Mouse (Mus musculus): ENCODE results near the gene Trim65.
"Not testable (repeated sequence)": the region's sequence is repeated elsewhere in the genome, so short reads cannot be mapped to it uniquely, and the experiment has no call there.

The Trim65 gene

DNA sequence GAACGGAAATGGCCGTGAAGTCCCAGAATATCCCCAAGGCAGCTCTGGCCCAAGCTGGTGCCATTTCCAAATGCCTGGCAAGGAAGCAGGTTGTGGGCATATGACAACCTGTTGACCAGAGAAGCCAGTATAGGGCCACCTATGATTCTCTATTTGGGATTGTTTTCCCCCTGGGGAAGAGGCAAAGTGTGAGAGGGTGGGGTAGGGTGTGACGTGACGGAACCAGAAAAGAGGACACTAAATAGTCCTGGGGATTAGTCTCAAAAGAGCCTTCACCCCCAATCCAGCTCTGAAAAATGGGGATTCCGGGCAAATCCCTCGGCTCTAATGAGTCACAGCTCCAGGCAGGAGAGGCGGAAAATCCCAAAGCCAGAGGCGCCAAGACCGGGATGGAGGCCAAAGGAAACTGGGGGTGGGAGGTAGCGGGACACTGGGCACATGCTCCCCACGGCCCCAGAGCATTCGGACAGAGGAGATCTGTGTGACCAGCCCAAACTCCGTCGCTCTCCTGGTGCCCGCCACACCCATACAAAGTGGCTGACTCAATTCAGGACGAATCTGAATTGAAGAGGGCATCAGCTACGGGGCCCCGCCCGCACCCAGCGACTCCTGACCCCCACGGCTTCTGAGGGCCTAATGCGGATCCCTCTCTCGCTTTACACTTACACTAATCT is 22.3 kb downstream of the Trim65 start:
- DNase-seq, result peak; percentile 65

DNA sequence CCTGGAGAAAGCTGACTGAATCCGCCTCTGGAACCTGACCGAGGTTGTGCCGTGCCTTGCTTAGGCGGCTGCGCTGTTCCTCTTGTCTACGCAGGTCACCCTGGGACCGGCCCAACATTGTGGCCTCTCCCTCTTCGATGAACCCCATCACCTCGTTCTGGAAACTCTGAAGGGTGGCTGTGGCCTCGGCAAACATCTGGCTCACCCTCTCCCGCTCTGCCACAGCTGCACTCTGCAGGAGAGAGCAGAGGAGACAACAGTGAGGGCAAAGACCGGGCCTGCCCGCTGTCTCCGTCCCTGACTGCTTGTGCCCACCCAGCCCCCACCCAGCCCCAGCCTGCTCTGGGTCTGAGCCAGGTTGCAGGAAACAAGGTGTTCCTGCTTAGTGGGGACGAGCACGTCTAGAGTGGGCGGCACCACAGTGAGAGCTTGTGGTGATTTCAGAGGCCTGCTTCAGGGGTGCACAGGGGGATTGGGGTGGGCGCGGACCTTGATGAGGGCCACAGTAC is 23.1 kb downstream of the Trim65 start:
- peak; percentile 59 for DNase-seq

DNA sequence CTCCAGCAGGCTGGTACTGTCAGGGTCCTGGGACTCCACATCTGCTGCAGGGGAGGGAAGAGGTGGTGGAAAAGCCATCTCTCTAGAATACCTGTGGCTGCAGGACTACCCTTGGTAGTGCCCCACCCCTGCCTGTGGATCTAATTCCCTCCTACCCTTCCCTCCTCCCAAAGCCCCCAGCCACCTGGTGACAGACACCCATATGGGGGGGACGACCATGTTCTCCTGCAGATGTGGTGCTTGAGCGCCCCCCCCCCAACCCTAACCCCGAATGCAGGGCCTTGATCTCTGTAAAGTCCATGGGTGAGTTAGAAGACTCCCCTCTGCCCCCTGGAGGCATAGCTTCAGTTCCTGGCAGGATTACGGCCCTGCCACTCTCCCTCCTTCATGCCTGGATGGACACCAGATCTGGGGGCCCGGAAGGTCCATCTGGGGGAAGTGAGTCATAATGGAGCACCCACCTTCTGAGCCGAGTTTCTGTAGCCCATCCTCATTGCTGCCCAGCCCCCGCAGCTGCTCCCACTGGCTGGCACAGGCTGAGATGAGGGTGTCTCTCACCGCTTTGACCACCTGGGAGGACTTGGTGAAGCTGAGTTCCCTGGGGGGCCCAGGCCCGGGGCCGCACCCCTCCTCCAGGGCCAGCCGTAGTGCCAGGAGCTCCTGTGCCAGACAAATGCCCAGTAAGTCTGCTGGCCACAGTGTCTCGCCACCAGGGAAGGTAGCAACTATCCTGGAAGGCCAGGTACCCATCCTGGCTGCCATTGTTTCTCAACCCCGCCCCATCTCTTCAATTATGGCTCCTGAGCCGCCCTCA is 23.8 kb downstream of the Trim65 start:
- DNase-seq, result peak; percentile 42

DNA sequence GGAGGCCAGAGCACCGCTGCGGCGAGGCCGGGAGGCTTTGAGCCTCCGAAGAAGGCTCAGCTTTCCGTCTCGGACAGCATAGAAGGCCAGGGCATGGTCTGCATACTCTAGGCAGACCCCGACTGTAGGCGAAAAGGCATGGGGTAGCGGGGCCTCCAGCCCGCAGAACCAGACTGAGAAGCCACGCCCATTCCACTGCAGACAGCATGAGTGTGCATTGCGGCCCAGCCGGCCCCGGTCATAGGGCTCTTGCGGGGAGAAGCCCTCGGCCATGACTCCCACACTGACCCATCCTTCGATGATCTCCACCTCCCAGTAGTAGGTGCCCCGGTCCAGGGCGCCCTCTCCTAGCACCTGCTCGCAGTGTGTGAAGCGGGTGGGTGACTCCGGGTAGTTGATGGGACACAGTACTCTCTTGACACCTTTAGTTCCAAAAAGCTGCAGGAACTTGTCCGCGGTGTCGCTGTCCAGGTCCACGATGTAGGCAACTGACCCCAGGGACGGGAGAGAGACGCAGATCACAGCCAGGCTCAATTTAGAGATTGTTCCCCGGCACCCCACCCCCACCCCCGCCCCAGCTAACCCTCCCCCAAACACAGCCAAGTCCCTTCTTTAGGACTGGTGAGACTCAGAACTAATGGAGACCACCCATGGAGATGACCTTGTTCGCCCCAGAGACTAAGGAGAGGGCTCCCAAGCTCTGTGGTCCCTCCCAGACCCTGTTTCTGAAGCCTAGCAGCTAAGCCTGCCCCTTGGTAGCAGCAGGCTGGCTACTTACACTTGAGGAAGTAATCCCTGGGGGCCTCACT is 24.6 kb downstream of the Trim65 start:
- DNase-seq, result no peak

DNA sequence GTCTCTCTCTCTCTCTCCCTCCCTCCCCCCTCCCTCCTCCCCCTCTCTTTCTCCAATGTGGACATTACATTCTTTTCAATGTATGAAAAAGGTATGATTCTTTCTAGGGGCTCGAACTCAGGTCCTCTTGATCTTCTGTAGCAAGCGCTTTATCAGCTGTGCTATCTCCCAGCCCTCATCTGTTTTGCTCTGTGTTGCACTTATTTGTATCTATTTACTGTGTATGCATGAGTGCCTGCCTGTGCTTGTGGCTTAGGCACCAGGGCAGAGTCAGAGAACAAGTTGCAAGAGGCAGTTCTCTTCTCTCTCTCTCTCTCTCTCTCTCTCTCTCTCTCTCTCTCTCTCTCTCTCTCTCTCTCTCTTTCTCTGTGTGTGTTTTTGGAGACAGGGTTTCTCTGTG is 25.9 kb downstream of the Trim65 start:
- DNase-seq, result no peak

DNA sequence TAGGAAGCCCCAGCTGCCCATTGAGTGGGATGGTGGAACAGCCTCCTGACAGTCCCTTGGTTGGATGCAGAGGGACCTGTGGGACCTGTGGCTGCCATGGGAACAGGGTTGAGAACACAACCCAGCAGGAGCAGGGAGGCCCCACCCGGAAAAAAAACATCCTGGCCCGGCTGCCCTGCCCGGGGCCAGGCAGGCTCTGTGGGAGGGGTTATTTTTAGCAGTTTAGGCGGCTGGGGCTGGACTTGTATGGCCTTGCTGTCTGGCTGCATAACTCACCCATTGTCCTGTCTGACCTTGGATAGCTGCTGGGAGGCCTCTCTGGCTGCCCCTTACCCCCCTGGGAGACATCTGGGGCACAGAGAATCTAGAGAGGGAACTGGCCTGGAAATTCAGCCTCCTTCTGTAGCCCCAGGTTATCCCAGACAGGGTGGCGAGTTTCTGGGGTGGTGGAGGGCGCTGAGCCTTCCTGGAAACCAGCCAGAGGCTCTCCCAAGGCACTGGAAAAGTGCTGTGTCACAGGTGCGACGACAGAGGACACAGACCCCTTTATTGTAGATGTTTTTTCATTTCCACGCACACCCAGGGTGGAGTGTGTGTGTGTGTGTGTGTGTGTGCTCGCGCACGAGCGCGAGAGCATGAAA is 26.8 kb downstream of the Trim65 start:
- peak; percentile 92 for DNase-seq

DNA sequence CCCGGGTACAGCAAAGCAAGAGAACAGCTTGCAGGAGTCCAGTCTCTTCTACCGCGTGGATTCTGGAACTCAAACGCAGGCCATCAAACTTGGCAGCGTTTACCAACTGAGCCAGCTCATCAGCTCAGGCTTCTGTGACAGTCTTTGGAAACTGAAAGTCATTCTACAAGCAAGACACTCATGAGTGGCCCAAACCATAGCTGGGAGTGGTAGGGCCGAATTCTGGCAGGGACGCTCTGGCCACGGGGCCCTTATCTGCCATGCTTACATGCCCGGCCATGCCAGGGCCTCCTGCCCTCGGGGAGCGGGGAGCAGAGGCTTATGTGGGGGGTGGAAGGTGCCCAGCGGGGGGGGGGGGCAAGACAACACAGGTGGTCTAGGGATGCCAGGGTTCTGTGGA is 27.4 kb downstream of the Trim65 start:
- peak; percentile 45 for DNase-seq

DNA sequence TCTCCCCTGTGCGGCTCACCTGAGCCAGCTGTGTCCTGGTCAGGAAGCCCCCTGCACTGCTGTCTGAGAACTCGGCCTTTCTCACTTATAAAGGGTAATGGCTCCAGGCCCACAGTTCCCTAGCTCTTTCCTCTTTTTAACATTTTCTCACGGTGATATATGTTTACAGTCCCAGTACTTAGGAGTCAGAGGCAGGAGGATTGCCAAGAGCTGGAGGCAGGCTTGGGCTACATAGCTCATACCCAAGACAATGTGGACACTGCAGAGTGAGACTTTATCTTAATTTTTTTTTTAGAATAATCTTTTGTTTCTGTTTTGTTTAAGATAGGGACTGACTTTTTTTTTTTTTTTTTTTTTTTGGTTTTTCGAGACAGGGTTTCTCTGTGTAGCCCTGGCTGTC is 28.5 kb downstream of the Trim65 start:
- no peak for DNase-seq

DNA sequence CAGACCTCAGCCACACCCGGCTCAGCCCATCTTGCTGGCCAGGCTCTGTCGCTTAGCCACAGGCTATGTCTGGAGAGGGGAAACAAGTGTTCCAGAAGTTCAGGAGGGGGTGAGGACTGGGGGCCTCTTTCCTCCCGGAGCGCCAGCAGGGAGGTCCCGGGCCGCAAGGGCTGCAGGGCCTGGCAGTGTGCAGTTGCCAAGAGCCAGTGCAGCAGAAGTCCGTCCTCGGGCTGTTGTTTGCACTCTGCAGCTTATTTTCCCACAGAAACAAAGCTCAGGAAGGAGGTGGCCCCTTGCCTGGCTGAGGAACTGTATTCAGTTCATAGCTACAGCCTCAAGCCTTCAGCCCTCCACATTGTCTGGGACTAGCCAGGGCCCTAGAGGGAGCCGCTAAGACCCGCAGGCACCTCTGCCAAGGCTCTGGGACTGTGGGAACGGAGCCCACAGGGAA is 29.0 kb downstream of the Trim65 start:
- peak; percentile 57 for DNase-seq

DNA sequence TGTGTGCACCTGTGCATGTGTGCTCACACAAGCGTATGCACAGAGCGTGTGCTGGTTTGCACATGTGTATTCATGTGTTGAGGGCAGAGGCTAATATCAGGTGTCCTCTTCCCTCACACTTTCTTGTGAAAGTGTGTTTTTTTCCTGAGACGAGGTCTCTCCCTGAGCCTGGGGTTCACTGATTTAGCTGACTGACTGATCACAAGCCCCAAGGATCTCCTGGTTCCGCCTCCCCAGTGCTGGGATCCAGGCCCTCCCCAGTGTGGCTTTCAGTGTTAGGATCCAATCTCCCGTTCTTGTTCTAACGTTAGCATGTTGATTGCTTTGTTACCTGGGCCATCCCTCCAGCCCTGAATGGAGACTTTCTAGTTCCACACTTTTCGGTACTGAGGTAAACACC is 30.1 kb downstream of the Trim65 start:
- no peak for DNase-seq

DNA sequence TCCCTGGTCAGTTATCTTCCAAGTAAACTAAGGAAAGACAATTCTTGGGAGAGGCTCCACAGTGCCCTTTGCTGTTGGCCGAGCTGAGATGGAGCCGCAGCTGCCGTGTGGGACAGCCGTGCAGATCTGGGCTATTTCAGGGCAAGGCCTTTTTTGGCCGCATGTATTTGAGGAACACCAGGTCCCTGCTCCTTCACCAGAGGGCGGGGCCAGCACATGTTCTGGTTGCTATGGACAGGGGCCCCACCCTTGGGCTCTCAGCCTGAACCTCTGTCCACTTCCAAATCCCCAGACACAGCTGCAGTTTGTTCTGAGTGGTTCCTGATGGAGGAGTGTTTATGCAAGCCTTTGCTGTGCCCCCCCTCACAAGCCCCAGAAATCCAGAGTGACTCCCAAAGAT is 30.5 kb downstream of the Trim65 start:
- DNase-seq, result peak; percentile 75

DNA sequence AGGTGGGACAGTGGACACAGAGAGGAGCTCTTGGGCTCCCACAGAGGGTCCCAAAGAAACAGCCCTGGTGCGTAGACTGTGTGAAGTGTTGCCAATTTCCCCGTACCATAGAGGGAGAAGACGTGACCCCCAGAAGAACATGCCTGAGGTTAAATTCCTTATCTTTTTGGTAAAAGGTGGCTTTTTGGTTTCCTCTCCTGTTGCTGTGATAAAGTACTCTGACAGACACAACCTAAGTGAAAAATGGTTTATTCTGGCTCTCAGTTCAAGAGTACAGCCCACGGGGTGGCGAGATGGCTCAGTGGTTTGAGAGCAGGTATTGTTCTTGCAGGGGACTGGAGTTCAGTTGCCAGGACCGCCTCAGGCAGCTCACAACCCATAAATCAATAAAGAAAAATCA is 31.5 kb downstream of the Trim65 start:
- no peak for DNase-seq

DNA sequence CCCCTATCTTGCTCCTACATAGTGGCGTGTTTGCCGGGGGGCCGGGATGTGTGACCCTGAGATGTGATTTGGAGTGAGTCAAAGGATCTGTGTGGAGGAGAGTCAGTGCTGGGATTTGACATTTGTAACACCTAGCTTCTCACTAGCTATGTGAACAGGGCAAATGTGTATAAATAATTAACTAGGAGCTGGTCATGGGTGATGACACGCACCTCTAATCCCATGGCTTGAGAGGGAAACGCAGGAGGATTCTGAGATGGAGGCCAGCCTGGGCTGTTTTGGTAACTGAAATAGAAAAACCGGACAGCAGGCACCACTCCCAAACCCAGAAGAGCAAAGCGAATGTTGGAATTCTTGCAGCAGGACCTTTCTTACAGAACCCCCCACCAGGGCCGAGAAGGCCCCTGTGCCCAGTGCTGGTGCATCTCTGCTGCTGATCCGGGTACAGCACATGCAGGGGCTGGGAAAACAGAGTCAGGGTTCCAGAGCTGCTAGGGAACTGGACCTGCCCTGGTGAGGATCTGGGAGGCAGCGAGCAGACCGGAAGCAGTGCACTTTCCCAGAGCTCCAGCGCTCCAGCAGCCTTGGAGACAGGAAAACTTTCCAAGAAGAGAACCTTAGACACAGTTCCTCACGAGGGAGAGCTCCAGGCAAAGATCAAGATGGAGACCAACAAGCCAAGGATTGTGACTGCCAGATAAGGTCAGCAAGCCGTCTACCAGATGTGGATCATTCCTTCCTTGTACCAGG is 32.0 kb downstream of the Trim65 start:
- peak; percentile 79 for DNase-seq

DNA sequence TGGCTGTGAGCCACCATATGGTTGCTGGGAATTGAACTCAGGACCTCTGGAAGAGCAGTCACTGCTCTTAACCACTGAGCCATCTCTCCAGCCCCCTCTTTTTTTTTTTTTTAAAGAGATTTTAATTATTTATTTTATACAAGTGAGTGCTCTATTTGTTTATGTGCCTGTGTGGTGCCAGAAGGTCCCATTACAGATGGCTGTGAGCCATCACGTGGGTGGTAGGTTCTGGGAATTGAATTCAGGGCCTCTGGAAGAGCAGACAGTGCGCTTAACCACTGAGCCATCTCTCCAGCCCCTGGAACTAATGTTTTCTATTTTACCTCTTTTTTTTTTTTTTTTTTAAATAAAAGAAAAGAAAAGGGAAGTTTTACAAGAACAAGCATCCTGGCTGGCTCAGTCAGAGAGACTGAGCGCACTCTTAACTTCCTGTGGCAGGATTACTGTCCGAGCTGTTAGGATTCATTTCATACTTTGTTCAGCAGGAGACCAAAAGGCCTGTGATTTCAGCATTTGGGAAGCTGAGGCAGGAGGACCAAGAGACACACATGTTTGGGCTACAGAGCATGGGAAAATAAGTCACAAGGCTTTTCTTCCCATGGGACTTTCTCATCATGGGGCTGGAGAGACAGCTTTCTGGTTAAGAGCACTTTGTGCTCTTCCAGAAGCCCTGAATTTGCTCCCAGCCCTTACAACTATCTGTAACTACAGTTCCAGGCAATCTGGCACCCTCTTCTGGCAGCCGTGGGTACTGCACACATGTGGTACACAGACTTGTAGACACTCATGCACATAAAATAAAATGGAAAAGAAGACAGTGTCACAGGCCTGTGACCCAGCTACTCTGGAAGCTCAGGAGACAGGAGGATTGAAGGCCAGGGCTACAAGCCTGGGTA is 34.5 kb downstream of the Trim65 start:
- no peak for DNase-seq

DNA sequence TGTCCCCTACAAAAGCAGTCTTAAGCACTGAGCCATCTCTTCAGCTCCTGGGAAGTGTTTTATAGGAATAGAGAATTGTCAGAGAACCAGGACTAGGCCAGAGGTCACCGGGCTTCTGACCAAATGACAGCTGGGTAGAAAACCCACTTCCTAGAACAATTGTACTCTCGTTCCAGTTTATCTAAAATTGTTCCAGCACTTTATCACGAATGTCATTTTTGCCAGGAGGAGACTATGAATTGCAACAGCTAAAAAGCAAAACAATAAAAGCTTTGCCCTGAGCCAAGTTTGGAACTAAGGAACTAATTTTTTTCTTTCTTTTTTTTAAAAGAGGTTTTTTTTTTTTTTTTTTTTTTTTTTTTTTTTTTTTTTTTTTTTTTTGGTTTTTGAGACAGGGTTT is 35.4 kb downstream of the Trim65 start:
- peak; percentile 78 for DNase-seq

DNA sequence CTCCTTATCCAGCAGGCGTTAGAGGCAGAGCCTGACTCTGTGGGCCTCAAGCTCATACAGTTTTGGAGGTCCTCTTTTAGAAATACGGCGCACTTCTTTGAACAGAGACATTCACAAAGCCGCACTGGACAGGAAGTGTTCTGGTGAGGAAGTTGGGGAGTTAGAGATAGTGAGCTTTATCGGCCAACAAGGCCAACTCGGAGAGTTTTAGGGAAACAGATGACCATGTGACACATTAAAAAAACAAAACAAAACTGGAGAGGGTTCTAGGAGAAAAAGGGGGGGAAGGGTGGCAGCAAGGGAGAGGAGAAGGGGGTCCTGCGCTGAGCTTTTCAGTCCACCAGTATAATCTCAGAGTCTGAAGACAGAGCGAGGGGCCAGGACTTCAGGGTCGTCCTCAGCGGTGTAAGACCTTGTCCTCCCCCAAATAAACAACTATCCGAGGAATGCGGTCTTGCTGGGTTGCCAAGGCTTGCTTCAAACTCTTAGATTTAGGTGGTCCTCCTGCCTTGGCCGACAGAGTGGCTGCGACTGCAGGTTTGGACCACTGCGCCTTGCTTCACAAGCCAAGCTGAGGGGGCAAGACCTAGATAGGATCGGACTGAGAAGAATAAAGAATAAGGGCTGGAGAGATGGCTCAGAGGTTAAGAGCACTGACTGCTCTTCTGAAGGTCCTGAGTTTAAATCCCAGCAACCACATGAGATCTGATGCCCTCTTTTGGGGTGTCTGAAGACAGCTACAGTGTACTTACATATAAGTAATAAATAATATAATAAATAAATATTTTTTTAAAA is 37.0 kb downstream of the Trim65 start:
- no peak for DNase-seq

DNA sequence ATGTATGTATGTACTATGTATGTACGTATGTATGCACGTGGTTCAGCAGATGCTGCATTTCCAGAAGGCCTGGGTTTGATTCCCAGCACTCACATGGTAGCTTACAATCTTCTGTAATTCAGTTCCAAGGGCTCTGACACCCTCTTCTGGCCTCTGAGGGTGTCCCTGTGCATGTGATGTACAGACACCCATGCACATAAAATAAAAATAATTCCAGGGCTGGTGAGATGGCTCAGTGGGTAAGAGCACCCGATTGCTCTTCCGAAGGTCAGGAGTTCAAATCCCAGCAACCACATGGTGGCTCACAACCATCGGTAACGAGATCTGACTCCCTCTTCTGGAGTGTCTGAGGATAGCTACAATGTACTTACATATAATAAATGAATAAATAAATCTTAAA is 38.0 kb downstream of the Trim65 start:
- not testable (repeated sequence) for DNase-seq

DNA sequence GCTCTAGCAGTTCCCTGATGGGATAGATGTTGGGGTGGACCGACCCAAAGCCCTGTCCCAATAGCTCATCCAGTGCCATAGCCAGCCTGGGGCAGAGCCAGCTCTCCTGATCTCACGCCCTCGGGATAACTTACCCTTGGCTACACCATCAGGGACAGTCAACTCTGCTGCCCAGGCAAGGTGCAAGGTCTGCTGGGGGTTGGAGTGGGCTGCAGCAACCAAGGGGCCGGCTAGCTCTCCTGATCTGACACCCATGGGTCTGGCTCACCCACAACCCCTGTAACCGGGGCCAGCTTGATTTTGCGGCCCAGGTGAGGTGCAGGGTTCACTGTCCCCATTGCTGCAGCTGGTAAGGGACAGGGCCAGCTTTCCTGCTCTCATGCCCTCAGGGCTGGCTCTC is 39.3 kb downstream of the Trim65 start:
- no peak for DNase-seq

DNA sequence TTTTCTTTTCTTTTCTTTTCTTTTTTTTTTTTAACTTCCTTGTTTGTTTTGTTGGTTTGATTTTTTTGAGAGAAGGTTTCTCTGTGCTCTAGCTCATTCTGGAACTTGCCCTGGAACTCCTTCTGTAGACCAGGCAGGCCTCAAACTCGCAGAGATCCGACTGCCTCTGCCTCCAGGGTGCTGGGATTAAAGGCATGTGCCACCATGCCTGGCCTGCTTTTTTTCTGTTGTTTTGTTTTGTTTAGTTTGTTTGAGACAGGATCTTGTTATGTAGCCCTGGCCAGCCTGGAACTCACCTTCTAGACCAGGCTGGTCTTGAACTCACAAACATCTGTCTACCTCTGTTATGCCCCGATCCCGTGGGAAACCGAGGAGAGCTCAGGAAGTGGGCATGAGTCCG is 41.4 kb downstream of the Trim65 start:
- no peak for DNase-seq

DNA sequence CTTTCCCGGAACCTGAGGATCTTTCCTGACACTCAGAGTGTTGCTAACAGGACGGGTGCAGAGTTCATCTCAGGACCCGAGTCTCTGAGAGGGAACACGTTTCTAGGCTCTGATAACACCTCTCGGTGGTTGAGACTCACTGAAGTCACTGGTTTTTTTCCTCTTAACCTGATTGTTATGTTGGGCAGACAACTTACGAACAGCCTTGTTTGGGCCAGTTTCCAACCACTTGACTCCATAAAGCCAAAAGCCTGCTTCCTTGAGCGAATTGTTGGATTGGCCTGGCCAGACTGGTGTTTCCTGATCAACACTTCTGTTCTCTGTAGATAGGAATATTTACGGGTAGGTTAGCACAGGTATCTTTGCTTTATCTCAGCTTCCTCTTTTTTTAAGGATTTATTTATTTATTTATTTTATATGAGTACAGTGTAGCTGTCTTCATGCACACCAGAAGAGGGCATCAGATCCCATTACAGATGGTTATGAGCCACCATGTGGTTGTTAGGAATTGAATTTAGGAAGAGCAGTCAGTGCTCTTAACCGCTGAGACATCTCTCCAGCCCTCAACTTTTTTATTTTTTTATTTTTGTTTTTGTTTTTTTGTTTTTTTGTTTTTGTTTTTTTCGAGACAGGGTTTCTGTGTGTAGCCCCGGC is 42.1 kb downstream of the Trim65 start:
- DNase-seq, result peak; percentile 46

Measured in kidney, adult 11 months (tissue).